Mouse (Mus musculus) adrenal gland, postnatal 25 days (tissue): ENCODE results near the gene Dnajc28. TPM values are rescaled to one million over a fixed set of nuclear protein-coding genes. Genes with fewer than 3 reads are reported as not detected.

ENCODE experiments used
- DNase-seq: peaks from one replicate; pipeline ENCODE4 v3.0.0; 2021; ENCODE audit warnings: mixed read lengths
- total RNA-seq: library from RNA; stranded (reverse); gene quantifications from 2 replicates; pipeline ENCODE4 v1.2.3, GENCODE M21; 2021

Gene Dnajc28
- total RNA-seq, 1 experiment from 2014 or later = 17.1 TPM

DNA sequence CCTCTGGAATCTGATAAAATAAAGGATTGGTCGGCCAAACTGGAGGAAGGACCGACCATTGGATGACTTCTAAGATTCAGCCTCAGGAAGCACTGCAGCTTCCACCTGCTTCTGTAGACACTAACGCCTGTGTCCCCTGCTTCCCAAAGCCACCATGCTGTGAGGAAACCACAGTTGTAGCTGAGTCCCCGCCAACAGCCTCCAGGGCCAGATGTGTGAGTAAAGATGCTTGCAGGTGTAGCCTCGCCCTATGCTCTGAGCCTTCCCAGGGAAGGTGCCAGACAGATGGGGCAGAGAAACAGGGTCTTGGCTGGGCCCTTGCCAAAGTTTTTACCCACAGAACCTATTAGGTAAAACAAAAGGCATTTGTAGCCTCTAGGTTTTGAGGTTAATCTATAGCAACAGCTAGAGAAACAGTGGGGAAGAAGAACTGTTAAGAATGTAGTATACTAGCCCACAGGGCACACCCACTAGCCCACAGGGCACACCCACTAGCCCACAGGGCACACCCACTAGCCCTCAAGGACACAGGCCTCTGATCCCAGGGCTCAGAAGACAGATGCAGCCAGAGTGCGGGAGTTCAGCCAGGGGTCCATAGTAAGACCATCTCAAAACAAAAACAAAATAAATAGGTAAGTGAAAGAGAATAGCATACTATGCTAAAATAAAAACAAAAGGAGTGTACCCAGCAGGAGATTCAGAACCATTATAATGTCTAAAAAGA lies 30.9 kb downstream of the Dnajc28 start:
- DNase-seq = no peak

DNA sequence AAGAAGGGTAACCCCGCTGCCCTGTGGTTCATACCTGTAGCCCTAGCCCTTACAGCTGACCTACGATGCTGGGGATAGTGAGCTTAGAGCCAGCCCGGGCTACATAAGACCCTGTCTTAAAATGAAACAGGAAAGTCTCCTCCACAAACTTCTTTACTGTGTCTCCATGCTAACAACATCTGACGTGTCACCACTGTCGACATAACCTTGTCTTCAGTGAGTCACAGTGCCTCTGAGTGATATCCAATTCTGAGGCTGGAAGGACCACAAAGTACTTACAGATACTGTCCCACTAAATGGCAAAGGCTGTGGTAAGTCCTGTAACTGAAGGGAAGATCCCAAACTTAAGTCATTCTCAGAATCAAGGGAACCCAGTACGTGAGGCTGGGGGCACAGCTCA lies 32.6 kb downstream of the Dnajc28 start:
- DNase-seq = no peak

DNA sequence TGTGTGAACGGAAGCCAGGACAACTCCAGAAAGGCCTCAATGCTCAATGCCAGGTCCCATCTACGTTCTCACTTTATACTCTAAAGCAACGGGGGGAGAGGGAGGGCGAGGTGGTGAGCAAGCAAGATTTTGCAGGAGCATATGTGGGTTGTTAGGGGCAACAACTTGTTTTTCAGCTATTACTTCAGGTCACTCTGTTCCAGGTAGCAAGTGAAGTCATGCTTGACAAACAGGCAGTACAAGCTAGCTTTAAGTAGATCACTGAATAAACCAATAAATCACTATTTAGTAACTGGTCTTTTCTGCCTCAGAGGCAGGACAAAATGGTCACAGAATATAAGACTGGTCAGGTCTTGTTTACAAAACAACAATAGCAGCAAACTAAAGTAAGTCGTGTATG lies 33.2 kb downstream of the Dnajc28 start:
- DNase-seq = no peak

DNA sequence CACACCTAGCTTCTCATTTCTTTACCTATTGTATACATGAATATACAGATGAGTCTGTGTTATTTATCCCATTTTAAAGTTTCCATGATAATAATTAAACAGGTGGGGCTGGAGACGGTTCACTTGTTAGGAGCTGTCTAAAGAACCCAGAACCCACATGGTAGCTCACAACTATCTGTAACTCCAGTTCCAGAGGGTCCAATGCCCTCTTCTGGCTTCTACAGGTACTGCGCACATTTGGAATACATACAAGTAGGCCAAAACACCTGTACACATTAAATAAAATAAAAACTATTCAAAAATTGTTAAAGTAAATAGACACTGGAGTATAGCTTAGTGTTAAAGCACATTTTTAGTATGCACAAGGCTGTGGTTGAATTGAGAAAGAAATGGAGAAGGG lies 36.5 kb downstream of the Dnajc28 start:
- no peak for DNase-seq

DNA sequence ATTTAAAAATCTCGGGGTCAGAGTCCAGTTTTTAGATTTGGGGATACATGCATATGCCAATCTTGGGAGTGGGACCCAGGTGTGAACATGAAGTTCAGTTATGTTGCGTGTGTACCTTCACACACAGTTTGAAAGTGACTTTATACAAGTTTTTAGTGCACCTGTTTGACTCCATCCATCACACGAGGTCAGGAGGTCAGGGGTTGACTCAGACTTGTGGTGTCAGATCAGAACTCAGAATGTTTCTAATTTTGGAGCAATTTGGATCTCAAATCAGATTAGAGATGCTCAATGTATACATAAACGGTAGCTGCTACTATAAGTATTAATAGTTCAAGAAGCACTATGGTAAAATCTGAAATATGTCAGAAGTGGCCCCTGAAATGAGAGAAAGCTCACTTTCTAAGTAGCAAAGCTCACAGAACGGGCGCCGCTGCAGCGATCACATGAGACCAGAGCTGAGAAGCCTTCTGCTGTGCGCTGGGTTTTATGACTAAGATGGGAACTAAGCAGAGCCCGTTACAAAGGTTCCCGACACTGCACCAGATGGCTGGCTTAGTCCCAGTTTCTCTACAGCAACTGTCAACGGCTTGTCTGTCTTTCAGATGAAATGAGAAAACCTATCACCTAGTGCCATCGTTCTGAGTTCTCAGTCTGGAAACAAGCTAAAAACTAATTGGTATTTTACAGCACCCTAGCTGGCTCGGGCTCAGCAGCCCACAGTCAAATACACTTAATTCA lies 39.7 kb downstream of the Dnajc28 start:
- DNase-seq = no peak

DNA sequence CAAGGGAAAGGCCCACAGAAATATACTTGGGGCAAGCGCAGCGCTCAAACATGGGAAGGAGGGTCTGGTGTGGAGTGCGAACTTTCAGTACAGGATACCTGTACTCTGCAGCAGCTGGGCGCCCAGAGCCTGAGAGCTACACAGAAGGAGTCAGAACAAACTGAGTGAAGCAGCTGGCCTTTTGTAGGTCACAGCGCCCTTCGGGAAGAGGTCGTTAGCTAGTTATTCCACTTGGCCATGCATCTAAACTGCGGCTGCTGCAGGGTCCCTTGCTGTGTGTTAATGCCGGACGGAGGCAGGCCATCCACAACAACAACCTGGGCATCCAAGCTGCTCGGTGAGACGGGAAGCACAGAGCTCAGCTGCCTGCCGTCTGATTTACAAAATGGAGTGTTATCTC lies 43.7 kb downstream of the Dnajc28 start:
- no peak for DNase-seq

DNA sequence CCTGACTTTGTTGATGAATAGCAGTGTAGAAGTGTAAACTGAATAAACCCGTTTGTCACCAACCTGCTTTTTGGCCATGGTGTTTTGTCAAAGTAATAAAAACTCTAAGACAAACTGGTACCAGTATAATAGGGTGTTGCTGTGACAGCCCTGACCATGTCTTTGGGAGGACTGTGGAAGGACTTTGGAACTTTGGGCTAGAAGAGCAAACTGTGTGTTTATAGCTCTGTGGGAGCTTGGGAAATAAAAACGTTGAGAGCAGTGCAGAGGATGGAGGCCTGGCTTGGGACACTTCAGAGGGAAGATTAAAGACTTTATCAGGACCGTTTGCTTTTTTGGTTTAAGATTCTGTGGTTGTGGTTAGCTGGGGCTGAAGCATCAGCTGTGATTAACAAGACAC lies 47.7 kb downstream of the Dnajc28 start:
- no peak for DNase-seq

DNA sequence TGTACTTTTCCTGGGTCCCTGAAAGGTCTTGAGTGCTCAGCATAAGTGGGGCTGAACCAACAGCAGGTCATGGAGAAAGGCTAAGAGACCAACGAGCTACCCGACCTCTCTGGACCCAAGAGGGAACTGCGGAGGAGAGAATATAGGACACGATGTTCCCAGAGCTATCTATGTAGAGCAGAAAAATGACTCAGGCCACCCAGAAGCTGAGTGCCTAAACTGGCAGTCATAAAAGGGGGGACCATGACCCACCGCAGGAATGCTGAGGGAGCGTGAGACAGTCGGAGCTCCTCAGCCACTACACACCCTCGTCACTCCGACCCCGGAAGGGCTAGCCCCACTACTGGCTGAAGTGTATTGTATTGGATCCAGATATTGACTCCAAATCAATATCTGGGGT lies 49.9 kb downstream of the Dnajc28 start:
- DNase-seq = no peak

DNA sequence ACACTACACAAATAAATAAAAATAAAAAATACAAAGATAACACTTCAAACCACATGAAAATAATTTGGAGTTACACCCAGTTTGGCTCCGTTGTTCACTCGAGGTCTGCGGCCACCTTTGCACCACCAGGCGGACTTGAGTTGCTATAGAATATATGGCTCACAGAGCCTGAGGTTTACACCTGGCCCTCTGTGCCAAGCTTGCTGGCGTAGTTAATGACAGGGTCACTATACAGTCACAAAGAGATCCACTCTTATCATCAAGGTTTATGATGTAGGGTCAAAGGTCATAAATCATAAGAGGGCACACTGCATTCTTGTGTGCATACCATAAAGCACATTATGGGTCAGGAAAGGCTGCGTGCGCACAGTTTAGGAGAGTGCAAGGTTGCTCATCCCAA lies 52.8 kb downstream of the Dnajc28 start:
- DNase-seq = no peak

DNA sequence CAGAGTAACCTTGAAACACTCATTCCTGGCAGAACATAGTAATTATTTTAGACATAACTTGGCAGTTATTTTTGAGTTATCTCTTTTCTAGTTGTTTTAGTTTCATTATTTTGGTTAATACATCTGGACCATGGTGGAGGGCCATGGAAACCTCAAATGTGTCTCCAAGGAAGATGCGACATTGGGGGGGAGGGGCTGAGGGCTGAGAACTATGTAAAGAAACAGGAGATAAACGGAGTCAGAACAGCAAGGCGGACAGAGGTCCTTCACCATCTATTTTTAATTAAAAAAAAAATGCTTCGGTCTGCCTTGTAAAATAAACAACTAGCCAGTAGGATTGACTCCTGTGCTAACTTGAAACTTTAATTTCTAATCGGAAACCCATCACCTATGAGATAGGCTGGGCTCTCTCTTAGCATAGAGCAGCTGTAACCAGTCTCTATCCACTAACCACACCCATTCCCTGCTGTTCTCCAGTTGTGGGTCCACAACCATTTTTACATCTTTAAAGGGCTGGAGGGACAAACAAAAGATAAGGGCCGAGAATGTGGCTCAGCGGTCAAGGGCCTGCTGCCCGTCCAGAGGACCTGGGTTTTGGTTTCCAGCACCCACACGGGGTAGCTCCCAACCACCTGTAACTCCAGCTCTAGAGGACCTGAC lies 53.4 kb downstream of the Dnajc28 start:
- DNase-seq = no peak

DNA sequence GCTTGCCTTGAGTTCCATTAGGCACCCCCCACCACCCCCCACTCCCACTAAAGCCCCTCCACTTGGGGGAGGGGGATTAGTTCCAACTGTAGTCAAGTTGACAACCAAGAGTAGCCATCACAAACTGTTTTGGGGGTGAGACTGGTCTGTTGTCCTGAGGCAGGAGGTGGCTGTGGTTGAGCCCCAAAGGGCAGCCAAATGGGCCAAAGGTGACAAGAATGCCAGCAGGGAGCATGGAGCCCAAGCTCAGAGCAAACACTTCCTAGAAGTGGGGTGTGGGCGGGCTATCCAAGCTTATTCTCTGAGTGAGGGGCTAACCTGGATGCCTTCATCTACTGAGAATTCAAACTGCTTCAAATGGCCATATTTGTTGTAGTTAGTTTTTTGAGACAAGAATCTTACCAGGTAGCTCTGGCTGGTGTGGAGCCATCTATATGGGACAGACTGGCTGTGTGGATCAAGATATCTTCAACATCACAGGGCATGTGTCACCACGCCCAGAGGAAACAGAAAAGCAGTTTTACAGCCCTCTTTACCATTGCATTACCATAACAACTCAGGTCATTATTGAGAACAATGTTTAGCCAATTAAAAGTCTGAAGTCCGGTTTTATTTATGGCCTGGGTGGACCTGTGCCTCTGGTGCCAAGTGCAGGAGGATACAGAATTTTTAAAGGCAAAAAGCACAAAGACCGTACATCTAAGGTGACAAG lies 54.1 kb downstream of the Dnajc28 start:
- no peak for DNase-seq

Other genes with a start within 250 kb of the Dnajc28 start
- gene Ifnar2, start 246.2 kb downstream of the Dnajc28 start, total RNA-seq = 101 and 110 TPM in 2 replicates
- not detected in 2 replicates for gene Gm21970, start 227.3 kb downstream of the Dnajc28 start, total RNA-seq
- gene Il10rb, start 212.9 kb downstream of the Dnajc28 start, total RNA-seq = 281 and 313 TPM in 2 replicates
- gene Ifnar1, start 133.8 kb downstream of the Dnajc28 start, total RNA-seq = 57.5 and 70.8 TPM in 2 replicates
- 20.1 and 31.1 TPM in 2 replicates for gene Ifngr2, start 72.0 kb downstream of the Dnajc28 start, total RNA-seq
- gene Tmem50b, start 21.2 kb downstream of the Dnajc28 start, total RNA-seq = 57.9 and 58.3 TPM in 2 replicates
- 90.8 and 124 TPM in 2 replicates for gene Gart, start 27.9 kb upstream of the Dnajc28 start, total RNA-seq
- gene Son, start 28.5 kb upstream of the Dnajc28 start, total RNA-seq = 297 and 334 TPM in 2 replicates
- 8.7 and 16.7 TPM in 2 replicates for gene Donson, start 69.7 kb upstream of the Dnajc28 start, total RNA-seq
- 62.8 and 71.7 TPM in 2 replicates for gene Cryzl1, start 109.9 kb upstream of the Dnajc28 start, total RNA-seq
- 39.3 and 50.3 TPM in 2 replicates for gene Itsn1, start 110.3 kb upstream of the Dnajc28 start, total RNA-seq